Mouse (Mus musculus) brain, embryonic 14.5 days (tissue): ENCODE data around the gene Dcp1a. TPM values are rescaled to one million over a fixed set of nuclear protein-coding genes. Genes with fewer than 3 reads are reported as not detected.

Experiments
- DNase-seq: peaks from one replicate; pipeline ENCODE4 v3.0.0-alpha.2; 2011; ENCODE audit warnings: low read depth
- CTCF ChIP-seq: fragments of 200-500 bp; IDR thresholded peaks from 2 replicates; pipeline ENCODE4 v1.5.1; 2012; ENCODE audit warnings: inconsistent platforms, mild to moderate bottlenecking, moderate library complexity, borderline replicate concordance; ENCODE audit not compliant: insufficient read depth, insufficient read length; ENCODE audit errors: extremely low read depth
- POLR2A ChIP-seq: fragments of 200-500 bp; IDR thresholded peaks from 2 replicates; pipeline ENCODE4 v1.6.1; 2012; ENCODE audit warnings: mild to moderate bottlenecking, inconsistent platforms, borderline replicate concordance; ENCODE audit not compliant: poor library complexity, insufficient read depth, insufficient read length, severe bottlenecking; ENCODE audit errors: extremely low read depth
- polyA plus RNA-seq: library from polyadenylated mRNA; depleted of rRNA; stranded (reverse); fragments of >200 nt; gene quantifications from 2 replicates; pipeline ENCODE4 v1.2.3, GENCODE M21; 2012; rRNA removed

Gene Dcp1a
- polyA plus RNA-seq, 1 experiment = 35.4 TPM

DNA sequence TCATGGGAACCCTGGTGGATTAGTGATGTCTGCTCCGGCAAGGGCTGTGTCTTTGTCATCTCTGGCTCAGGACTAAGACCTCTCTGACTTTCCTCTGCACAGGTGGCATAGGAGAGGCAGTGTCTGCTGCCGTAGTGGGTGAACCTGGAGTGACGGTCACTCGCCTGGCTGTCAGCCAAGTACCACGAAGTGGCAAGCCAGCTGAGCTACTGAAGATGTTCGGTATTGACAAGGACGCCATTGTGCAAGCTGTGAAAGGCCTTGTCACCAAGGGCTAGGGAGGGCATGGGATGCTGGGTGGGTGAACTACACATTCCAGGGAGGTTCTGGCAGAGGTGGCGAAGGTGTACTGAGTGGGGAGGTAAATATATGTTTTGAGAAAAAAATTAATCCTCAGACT is 93.9 kb downstream of the Dcp1a start:
- TF ChIP-seq CTCF (no peak), POLR2A (no peak)
- DNase-seq = no peak

DNA sequence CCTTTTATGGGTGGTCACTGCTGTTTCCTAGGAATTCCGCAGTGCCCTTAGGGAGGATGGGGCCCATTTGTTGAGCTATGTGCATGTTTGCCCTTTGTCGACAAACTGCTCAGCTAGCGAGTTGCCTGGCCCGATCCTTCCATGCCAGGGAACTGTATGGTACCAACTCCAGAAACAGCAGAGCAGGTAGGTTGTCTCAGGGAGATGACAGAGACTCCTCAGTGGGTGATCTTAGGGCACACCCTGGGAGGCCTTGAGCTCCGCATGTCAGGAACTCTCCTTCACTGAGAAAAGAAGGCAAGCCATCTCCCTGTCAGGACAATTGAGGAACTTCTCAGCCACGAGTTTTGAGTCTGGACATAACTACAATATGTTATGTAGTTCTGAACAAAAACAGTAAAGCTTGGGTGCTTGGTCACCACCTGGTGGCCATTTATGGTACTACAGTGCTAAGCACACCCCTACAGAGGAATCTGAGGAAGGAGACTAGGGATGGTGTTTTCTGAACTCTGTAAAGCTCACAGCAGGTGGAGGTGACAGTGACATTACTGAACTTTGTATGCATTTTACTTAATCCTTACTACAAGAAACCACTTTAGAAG is 94.7 kb downstream of the Dcp1a start:
- no peak for TF ChIP-seq POLR2A
- TF ChIP-seq CTCF = peak; percentile 80; the same call in 1 of the 2 replicates
- peak; percentile 82 for DNase-seq

- TF ChIP-seq CTCF = no peak
- TF ChIP-seq POLR2A = no peak
- no peak for DNase-seq
Observed at GRCm38 (mm10) chr14:30575791-30576190, 96.5 kb downstream of the Dcp1a start.

- TF ChIP-seq POLR2A (no peak), CTCF (no peak)
Observed at GRCm38 (mm10) chr14:30576260-30576659, 96.9 kb downstream of the Dcp1a start.

More at GRCm38 (mm10) chr14:30576260-30576659, 96.9 kb downstream of the Dcp1a start:
- DNase-seq = no peak

Other genes starting within 250 kb of the Dcp1a start
- gene Cacna1d, start 11.9 kb downstream of the Dcp1a start, polyA plus RNA-seq = 29.9 and 34.7 TPM in 2 replicates
- gene Tkt, start 68.8 kb downstream of the Dcp1a start, polyA plus RNA-seq = 224 and 241 TPM in 2 replicates
- gene Prkcd, start 146.7 kb downstream of the Dcp1a start, polyA plus RNA-seq = 36.8 and 44.7 TPM in 2 replicates
- 10.7 and 12.2 TPM in 2 replicates for gene Rft1, start 174.8 kb downstream of the Dcp1a start, polyA plus RNA-seq
- gene Sfmbt1, start 235.3 kb downstream of the Dcp1a start, polyA plus RNA-seq = 6.5 and 10.6 TPM in 2 replicates